Mouse (Mus musculus): ENCODE results near the gene Nhlrc1. TPM values are rescaled to one million over a fixed set of nuclear protein-coding genes. Genes with fewer than 3 reads are reported as not detected.

Gene Nhlrc1
- total and polyA plus RNA-seq, 2 experiments from 2014 or later, result 14.3 to 17.0 TPM

DNA sequence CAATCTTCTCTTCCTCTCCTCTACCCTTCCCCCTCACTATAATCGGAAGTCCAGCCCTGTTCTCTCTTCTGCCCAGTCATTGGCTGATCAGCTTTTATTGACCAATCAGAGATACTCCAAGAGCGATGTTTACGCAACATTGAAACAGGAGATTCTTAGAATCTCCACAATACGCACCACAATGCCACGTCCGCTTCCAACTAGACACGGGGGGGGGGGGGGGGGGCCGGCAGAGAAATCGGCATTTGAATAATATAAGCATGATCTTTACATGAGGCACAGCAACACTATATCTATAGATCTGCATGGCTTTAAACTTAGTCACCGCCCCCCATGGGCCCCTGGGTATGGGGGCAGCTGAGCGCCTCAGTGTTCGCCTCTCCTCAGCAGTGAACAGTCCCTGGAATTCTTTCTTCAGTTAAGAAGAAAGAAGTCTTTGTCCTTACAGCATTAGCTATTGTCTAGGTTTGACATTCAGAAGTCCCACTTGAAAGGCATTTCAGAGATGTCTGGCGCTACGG is 39.6 kb downstream of the Nhlrc1 start:
- Histone ChIP-seq H3K9ac (peak overlapping the region; percentile 25; the same call in 1 of the 2 replicates), H3K4me3 (ENCODE audit: low read depth, low read length) (peak overlapping the region; percentile 30), H3K4me2 (ENCODE audit: low read depth) (peak overlapping the region; percentile 47), H3K27ac (ENCODE audit: low read depth, low read length) (no peak overlapping the region), H3K27me3 (ENCODE audit: insufficient read depth, low read length) (no peaks in the 10 kb centered on the region), H3K36me3 (ENCODE audit: insufficient read depth) (no peaks in the 10 kb centered on the region), H3K9me3 (ENCODE audit: low read length) (no peaks in the 10 kb centered on the region), H3K4me1 (ENCODE audit: insufficient read depth) (no peaks in the 10 kb centered on the region; the same call in 1 of the 2 replicates)
- 7% methylated on average over 14 of the region's 14 CpGs for WGBS
- DNase-seq (peak; percentile 40), ATAC-seq (peak; percentile 92)
- no peak for TF ChIP-seq CTCF (IDR thresholded peaks at IDR 0.05; ENCODE audit: low read depth)

DNA sequence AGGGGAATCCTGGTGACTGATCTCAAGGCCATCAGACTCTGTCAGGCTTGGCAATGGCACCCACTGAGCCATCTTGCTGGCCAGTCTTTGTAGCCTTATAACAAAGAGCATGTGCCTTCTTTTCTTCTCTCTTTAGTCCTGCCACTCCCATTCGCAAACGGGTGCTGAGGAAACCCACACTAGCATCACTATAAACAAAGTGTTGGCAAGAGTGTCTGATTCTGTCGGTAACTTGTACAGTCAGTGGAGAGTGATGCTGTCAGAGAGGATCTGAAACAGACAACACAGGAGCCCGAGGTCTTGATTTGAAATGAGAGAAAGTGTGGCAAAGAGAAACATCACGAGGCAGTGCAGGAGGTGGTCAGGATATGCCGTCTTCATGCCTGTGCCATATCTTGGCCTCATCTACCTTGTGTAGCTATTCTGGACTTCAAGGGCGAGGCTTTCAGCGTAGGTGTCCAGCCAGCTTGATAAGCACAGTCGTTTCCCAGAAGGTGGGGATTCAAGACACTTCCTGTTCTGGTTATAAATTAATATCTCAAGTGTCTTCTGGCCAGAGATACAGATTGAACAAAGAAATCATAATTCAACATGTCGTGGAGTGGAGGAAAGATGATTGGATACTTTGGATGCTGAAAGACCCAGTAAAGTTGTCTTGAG is 44.2 kb downstream of the Nhlrc1 start:
- no peaks in the 10 kb centered on the region for H3K36me3 ChIP-seq (ENCODE audit: insufficient read depth)

DNA sequence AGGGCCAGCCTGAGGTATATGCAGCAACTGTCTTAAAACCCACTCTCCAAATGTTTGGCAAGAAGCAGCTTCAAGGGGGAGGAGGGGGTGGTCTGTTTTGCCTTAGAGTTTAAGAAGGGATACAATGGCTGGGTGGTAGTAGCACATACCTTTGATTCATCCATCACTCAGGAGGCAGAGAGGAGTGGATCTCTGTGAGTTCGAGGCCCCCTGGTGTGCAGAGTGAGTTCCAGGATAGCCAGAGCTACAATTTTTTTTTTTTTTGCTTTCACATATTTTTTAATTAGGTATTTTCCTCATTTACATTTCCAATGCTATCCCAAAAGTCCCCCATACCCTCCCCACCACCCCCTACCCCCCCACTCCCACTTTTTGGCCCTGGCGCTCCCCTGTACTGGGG is 46.0 kb downstream of the Nhlrc1 start:
- Histone ChIP-seq H3K9me3 (ENCODE audit: low read length) (no peaks in the 10 kb centered on the region), H3K4me2 (ENCODE audit: low read depth) (no peak overlapping the region), H3K27ac (ENCODE audit: low read depth, low read length) (no peak overlapping the region), H3K27me3 (ENCODE audit: insufficient read depth, low read length) (no peaks in the 10 kb centered on the region), H3K9ac (no peak overlapping the region), H3K4me1 (ENCODE audit: insufficient read depth) (no peaks in the 10 kb centered on the region), H3K36me3 (ENCODE audit: insufficient read depth) (no peaks in the 10 kb centered on the region), H3K4me3 (ENCODE audit: low read depth, low read length) (no peak overlapping the region)
- no peak for ATAC-seq
- no peak for DNase-seq
- no peak for TF ChIP-seq CTCF (IDR thresholded peaks at IDR 0.05; ENCODE audit: low read depth)
- WGBS, result 100% methylated on average over 2 of the region's 2 CpGs

More for the DNA sequence above, 44.2 kb downstream of the Nhlrc1 start:
- ATAC-seq (no peak), DNase-seq (no peak)
- WGBS, result 81% methylated on average over 10 of the region's 10 CpGs
- no peak overlapping the region for H3K9ac ChIP-seq
- H3K9me3 ChIP-seq (ENCODE audit: low read length), result no peaks in the 10 kb centered on the region
- TF ChIP-seq CTCF (IDR thresholded peaks at IDR 0.05; ENCODE audit: low read depth), result no peak
- H3K4me2 ChIP-seq (ENCODE audit: low read depth), result no peak overlapping the region
- no peaks in the 10 kb centered on the region for H3K27me3 ChIP-seq (ENCODE audit: insufficient read depth, low read length)
- H3K4me3 ChIP-seq (ENCODE audit: low read depth, low read length), result no peak overlapping the region
- H3K4me1 ChIP-seq (ENCODE audit: insufficient read depth), result no peaks in the 10 kb centered on the region; the same call in 1 of the 2 replicates
- no peak overlapping the region for H3K27ac ChIP-seq (ENCODE audit: low read depth, low read length)

DNA sequence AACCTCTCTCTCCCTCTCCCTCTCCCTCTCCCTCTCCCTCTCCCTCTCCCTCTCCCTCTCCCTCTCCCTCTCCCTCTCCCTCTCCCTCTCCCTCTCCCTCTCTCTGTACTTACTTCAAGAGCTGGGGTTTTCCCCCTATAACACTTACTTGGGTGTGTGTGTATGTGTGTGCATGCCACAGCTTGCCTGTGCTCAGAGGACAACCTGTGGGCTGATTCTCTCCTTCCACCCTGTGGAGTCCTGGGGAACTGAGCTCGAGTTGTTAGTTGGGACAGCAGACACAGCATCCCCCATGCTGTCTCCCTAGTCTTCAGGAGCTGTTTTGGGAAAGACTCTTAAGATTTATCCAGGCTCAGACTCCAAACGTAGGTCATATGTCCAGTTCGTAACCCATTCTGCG is 47.3 kb downstream of the Nhlrc1 start:
- ATAC-seq (no peak), DNase-seq (no peak)
- Histone ChIP-seq H3K4me3 (ENCODE audit: low read depth, low read length) (no peak overlapping the region), H3K9me3 (ENCODE audit: low read length) (no peaks in the 10 kb centered on the region), H3K36me3 (ENCODE audit: insufficient read depth) (no peaks in the 10 kb centered on the region), H3K27me3 (ENCODE audit: insufficient read depth, low read length) (no peaks in the 10 kb centered on the region), H3K9ac (no peak overlapping the region), H3K27ac (ENCODE audit: low read depth, low read length) (no peak overlapping the region), H3K4me2 (ENCODE audit: low read depth) (no peak overlapping the region), H3K4me1 (ENCODE audit: insufficient read depth) (no peaks in the 10 kb centered on the region)
- 61% methylated on average over 4 of the region's 4 CpGs for WGBS
- no peak for TF ChIP-seq CTCF (IDR thresholded peaks at IDR 0.05; ENCODE audit: low read depth)

Other genes with a start within 250 kb of the Nhlrc1 start
- 17.8 and 19.7 TPM in 2 replicates for gene Kif13a, start 85.0 kb downstream of the Nhlrc1 start, total RNA-seq (2014; rRNA removed)
- gene Kif13a, start 85.0 kb downstream of the Nhlrc1 start, polyA plus RNA-seq (2015; fragmentation: Nextera tagmentation; extraction: Ambion mirVana), result 6.7 and 9.2 TPM in 2 replicates
- 27.2 and 28.9 TPM in 2 replicates for gene Kdm1b, start 28.6 kb upstream of the Nhlrc1 start, total RNA-seq (2014; rRNA removed)
- 12.5 and 13.9 TPM in 2 replicates for gene Kdm1b, start 28.6 kb upstream of the Nhlrc1 start, polyA plus RNA-seq (2015; fragmentation: Nextera tagmentation; extraction: Ambion mirVana)
- 13.2 and 13.6 TPM in 2 replicates for gene Tpmt, start 29.9 kb upstream of the Nhlrc1 start, total RNA-seq (2014; rRNA removed)
- gene Tpmt, start 29.9 kb upstream of the Nhlrc1 start, polyA plus RNA-seq (2015; fragmentation: Nextera tagmentation; extraction: Ambion mirVana), result 8.6 and 11.1 TPM in 2 replicates
- 56.9 and 70.0 TPM in 2 replicates for gene Dek, start 91.4 kb upstream of the Nhlrc1 start, total RNA-seq (2014; rRNA removed)
- 85.3 and 118 TPM in 2 replicates for gene Dek, start 91.4 kb upstream of the Nhlrc1 start, polyA plus RNA-seq (2015; fragmentation: Nextera tagmentation; extraction: Ambion mirVana)
- 2.3 and 4.0 TPM in 2 replicates for gene Rnf144b, start 107.8 kb upstream of the Nhlrc1 start, total RNA-seq (2014; rRNA removed)
- 1.3 and 1.5 TPM in 2 replicates for gene Rnf144b, start 107.8 kb upstream of the Nhlrc1 start, polyA plus RNA-seq (2015; fragmentation: Nextera tagmentation; extraction: Ambion mirVana)